Mouse (Mus musculus) adrenal gland, adult (tissue): ENCODE measurements around the gene Arsb.

Experiments
- DNase-seq, 2 experiments: peaks; one replicate each; pipeline ENCODE4 v3.0.0; 2022 to 2023; ENCODE audit warnings: low spot score in 1 of 2; ENCODE audit not compliant: inconsistent age in 2 of 2

Gene Arsb

GRCm38 (mm10) chr13:93919536-93919935, 148.1 kb downstream of the Arsb start:
- peak in 1 of 2 experiments; percentile 2 for DNase-seq

DNA sequence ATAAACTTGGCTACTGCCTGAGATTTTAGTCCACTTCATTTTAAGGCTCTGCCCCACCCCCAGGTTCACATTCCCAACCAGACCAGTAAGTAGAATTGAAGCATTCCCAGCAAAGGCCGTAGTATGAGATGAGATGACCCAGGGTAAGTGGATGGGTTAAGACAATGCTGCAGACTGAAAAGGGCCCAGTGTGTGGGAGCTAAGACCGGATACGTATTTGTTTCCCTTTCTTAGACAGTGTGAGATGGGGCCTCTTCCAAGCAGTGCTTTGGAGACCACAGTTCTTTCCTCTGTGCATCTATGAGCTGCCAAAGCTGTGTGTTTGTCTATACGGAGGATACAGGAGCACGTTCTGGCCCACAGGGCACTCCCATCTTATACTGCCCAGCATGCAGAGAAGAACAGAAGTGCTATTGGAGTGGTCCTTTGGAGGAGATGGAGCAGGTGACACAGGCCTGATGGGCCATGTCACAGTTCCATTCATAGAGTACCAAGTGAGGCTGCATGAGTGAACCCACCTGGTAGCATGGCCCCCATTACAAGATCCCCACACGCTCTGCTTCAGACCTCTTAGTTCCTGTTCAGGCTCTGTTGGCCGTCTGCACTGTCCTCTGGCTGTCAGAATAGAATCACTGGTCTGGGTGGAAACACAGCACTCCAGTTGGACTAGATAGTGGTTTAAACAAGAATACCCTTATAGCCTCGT, 148.8 kb downstream of the Arsb start:
- DNase-seq, result no peak

DNA sequence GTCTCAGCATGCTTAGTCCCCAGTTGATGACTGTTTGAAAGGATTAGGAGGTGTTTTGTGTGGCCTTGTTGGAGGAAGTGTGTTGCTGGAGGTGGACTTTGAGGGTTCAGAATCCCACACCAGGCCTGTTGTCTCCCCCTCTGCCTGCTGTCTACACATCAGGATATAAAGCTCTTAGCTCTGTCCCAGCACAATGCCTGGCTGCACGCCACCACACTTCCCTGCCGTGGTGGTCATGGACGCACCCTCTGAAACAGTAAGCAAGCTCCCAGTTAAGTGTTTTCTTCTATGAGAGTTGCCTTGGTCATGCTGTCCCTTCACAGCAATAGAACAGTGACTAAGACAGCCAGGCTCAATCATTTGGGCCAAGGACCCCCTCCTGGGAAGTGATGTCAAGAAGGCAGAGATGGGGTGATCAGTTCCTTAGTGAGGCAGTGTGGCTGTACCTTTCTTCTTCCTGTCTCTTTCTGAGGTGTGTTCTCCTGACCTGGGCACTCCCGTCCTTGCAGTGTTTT, 149.4 kb downstream of the Arsb start:
- peak; percentile 44 to 76 for DNase-seq

- peak in 1 of 2 experiments; percentile 72 for DNase-seq
These were observed 150.6 kb downstream of the Arsb start for GRCm38 (mm10) chr13:93921831-93922565.

DNA sequence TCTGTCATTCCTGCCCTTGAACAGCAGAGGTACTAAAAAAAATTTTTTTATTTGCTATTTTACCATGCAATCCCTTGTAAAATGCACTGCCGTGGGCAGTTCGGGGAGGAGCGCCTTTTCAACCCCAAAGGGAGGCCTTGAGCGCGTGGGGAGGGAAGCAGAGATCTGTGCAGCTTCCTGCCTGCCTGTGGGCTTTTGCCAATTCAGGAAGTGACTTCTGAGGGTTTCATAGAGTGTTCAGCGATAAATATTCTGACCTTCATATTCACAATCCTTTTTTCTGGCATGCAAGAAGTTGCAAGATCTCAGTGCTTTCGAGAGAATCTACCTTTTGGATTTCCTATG, 151.1 kb downstream of the Arsb start:
- DNase-seq, result peak; percentile 82 to 90

DNA sequence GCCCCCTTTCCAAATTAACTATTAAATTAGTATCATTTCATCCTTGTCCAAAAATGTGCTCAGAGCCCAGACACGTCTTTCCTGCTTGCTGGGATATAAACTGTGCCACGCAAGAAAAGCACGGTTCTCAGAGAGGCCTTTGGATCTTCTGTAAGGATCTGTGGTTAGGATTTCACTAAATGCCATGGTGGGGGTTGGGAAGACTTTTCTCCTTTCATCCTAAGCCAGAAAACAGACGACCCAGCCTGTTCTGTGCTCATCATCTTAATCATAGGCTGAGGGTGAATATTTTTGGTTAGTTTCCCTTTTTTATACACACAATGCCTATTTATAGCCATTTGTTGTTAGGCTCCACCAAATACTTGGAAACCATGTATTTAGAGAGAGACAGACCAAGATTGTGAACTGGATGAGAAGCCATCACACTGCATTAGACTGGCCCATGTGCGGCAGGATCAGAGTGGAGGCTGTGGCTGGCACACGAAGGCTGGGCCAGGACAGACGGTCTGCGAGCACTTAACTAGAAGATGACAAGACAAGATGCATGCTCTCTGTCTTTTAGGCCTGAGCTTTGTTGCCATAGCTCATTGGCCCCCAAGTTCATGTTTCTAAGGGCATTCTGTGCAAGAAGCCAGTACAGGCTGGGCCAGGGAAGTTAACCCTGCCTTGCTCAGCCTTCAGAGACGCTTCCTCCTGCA, 153.5 kb downstream of the Arsb start:
- DNase-seq, result peak; percentile 34 to 64

DNA sequence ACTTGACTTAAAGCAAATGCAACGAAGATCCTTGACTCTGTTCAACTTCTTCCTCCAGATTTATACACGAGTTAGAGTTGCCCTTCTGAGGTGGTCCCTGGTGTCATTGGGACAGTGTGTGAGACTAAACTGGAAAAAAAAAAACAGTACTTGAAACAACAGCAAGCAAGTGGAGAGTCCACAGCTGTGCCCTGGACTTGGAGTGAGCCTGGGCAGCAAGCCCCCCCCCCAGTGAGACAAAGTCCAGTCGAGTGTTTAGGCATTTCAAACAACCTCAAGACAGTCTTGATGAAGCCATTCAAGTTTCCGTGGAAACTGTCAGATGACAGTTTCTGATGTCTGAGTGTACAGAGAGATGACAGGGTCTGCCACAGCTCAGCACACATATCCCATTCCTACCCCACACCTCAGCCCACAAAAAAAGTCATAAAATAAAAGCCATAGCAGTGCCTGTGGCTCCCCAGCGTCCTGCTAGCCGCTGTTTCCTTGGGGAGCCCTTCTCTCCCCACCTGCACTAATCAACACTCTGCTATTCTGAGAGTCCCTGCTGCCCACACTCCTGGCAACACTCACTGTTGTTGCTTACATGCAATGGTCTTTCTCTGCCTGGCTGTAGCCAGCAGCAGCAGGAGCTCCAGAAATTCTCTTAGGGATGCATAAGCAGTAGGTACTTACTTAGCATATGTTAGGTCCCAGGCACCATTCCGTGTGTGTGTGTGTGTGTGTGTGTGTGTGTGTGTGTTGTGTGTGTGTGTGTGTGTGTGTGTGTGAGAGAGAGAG, 159.3 kb downstream of the Arsb start:
- DNase-seq, result no peak

GRCm38 (mm10) chr13:93936455-93936854, 165.0 kb downstream of the Arsb start:
- peak; percentile 39 to 75 for DNase-seq

GRCm38 (mm10) chr13:93938118-93938517, 166.7 kb downstream of the Arsb start:
- DNase-seq, result no peak

GRCm38 (mm10) chr13:93939363-93940127, 168.1 kb downstream of the Arsb start:
- DNase-seq, result peak; percentile 65 to 83

GRCm38 (mm10) chr13:93940742-93941531, 169.5 kb downstream of the Arsb start:
- DNase-seq, result no peak

- peak; percentile 36 to 68 for DNase-seq
These were observed 179.6 kb downstream of the Arsb start for GRCm38 (mm10) chr13:93950996-93951395.

DNA sequence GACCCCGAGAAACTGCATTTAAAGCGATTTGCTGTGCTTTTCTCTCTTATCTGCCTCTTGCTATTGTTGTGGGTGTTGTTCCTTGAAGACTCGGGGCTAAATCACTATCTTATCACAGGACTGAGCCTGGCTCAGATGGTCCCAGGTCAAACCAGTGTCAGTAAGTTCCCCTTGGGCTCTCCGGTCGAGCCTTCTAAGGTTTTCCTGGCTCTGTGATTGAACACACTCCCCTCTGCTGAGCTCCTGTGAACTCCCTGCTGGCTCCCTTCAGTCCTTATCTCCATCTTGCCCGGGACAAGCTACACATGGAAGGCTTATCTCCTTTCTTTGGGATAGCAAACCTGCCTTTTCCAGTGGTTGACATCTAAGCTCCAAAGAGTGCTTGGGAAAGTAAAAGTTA, 180.1 kb downstream of the Arsb start:
- DNase-seq, result peak in 1 of 2 experiments; percentile 52

- peak; percentile 73 to 83 for DNase-seq
These were observed 181.0 kb downstream of the Arsb start for GRCm38 (mm10) chr13:93952466-93952865.

- no peak for DNase-seq
These were observed 186.5 kb downstream of the Arsb start for GRCm38 (mm10) chr13:93957907-93958306.

DNA sequence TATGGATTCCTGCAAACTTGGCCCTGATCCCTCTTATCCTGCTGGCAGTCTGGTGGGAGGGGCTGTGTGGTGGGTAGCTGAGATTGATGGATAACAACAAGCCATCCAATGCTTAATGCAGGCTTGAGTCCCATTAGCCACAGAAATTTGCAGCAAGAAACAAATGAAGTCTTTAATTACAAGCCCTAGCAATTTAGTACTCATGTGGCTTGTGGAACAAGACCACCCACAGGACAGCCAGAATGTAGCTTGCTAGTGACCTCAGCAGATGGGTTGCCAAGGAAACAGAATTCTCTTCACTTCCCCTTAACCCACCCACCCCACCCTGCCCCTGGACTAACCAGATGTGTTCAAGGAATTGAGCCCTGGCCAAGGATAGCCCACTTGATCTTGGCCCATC, 194.8 kb downstream of the Arsb start:
- DNase-seq, result no peak

DNA sequence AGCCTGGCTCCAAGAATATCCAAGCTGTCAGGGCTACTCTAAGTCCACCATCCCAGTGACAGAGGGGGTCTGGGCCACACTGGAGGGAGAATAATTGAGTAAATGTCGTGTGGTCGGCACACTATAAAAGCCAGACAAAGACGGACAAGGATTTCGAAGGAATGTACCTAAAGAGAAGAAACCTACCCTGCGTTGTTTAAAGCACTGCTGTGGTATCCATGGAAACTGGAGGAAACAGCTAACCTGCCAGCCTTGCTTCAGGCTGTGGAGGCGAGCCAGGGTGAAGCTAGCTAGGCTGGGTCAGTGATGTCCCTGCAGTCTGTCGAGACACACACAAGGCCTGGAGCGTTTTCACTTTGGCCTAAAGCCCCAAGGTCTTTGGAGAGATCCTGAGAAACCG, 195.7 kb downstream of the Arsb start:
- peak; percentile 89 to 94 for DNase-seq

DNA sequence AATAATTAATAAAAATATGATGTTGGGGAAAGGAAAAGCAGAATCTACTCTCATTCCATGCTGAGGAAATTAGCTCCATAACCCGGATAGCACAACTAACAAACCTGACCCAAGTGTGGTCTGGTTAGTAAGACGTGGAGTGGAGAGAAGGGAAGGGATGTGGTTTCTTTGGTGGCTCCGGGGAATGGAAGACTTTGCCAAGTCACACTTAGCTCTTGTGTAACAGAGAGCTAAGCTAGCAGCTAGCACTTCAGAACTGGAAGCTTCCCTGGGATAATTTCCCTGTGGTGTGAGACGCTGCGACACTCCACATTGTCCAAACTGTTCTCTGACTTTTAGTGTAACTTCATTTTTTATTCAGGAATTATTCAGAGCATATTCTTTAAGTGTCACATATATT, 198.7 kb downstream of the Arsb start:
- DNase-seq, result no peak

- DNase-seq, result no peak
These were observed 201.0 kb downstream of the Arsb start for GRCm38 (mm10) chr13:93972423-93972822.
